Mouse (Mus musculus) heart, adult 2 months (tissue): Measurements from ENCODE around the gene Tmem214.

Source experiments
- CTCF ChIP-seq: fragments of 200-600 bp; IDR thresholded peaks from 2 replicates; pipeline ENCODE4 v1.8.1; 2022; ENCODE audit warnings: antibody characterized with exemption, mild to moderate bottlenecking, moderate library complexity
- EP300 ChIP-seq: fragments of 200-500 bp; IDR thresholded peaks from 2 replicates; pipeline ENCODE4 v1.6.1; 2011; ENCODE audit warnings: low read depth, low read length, control low read depth; ENCODE audit not compliant: insufficient read depth
- POLR2A ChIP-seq: fragments of 200-500 bp; IDR thresholded peaks from 2 replicates; pipeline ENCODE4 v1.6.1; 2011; ENCODE audit warnings: mild to moderate bottlenecking, low read depth, low read length, control low read depth; ENCODE audit not compliant: insufficient read depth

- TF ChIP-seq POLR2A (no peak), CTCF (no peak), EP300 (no peak)
These were observed 18.9 kb downstream of the Tmem214 start for GRCm38 (mm10) chr5:30886731-30887130.
